Mouse (Mus musculus) forebrain, embryonic 14.5 days (tissue): ENCODE results near the gene Prkn. TPM values are rescaled to one million over a fixed set of nuclear protein-coding genes. Genes with fewer than 3 reads are reported as not detected.

ENCODE experiments used
- ATAC-seq: fragments of 200-750 bp; cut with Nextera tagmentation; 2 replicates; pipeline ENCODE4 v1.8.0; 2017; ENCODE audit warnings: mild to moderate bottlenecking, moderate library complexity
- DNase-seq: peaks from one replicate; pipeline ENCODE4 v3.0.0-alpha.2; 2015; ENCODE audit warnings: low spot score
- H3K27ac ChIP-seq: fragments of 300-500 bp; sonication (generic); 2 replicates; pipeline ENCODE4 v1.5.1; 2014; ENCODE audit warnings: low read depth, mild to moderate bottlenecking, control low read depth, low read length, moderate library complexity
- H3K27me3 ChIP-seq: fragments of 300-500 bp; sonication (generic); replicated peaks from 2 replicates; pipeline ENCODE4 v1.6.1; 2014; ENCODE audit warnings: low read length, control low read depth, mixed read lengths; ENCODE audit not compliant: control insufficient read depth, insufficient read depth
- H3K36me3 ChIP-seq: fragments of 300-500 bp; sonication (generic); 2 replicates; pipeline ENCODE4 v1.6.1; 2014; ENCODE audit warnings: low read length, control low read depth; ENCODE audit not compliant: control insufficient read depth, insufficient read depth
- H3K4me1 ChIP-seq: fragments of 300-500 bp; sonication (generic); 2 replicates; pipeline ENCODE4 v1.6.1; 2014; ENCODE audit warnings: antibody characterized with exemption, low read length, control low read depth; ENCODE audit not compliant: control insufficient read depth, insufficient read depth
- H3K4me2 ChIP-seq: fragments of 300-500 bp; sonication (generic); 2 replicates; pipeline ENCODE4 v1.6.1; 2014; ENCODE audit warnings: mild to moderate bottlenecking, control low read depth, low read length
- H3K4me3 ChIP-seq: fragments of 300-500 bp; sonication (generic); 2 replicates; pipeline ENCODE4 v1.5.1; 2014; ENCODE audit warnings: low read depth, low read length, control low read depth
- H3K9ac ChIP-seq: fragments of 300-500 bp; sonication (generic); 2 replicates; pipeline ENCODE4 v1.6.1; 2014; ENCODE audit warnings: mild to moderate bottlenecking, low read length, control low read depth, moderate library complexity
- H3K9me3 ChIP-seq: fragments of 300-500 bp; sonication (generic); replicated peaks from 2 replicates; pipeline ENCODE4 v1.6.1; 2016; ENCODE audit warnings: low read length, control low read depth, mixed read lengths; ENCODE audit not compliant: control insufficient read depth
- WGBS: fragments of 180-500 bp; shearing (Covaris S2); extraction: QIAGEN DNeasy Blood & Tissue Kit; methylation state at CpG from one replicate; pipeline ENCODE4 v1.1.7; 2014; 5-methylcytosine and 5-hydroxymethylcytosine counted together
- polyA plus RNA-seq: library from polyadenylated mRNA; unstranded; fragments of >200 nt; fragmentation: Nextera tagmentation; extraction: Ambion mirVana; gene quantifications from 2 replicates; pipeline ENCODE4 v1.2.1, GENCODE M21; 2014

Gene Prkn
- polyA plus RNA-seq, 1 experiment from 2014 or later = 1.6 TPM

DNA sequence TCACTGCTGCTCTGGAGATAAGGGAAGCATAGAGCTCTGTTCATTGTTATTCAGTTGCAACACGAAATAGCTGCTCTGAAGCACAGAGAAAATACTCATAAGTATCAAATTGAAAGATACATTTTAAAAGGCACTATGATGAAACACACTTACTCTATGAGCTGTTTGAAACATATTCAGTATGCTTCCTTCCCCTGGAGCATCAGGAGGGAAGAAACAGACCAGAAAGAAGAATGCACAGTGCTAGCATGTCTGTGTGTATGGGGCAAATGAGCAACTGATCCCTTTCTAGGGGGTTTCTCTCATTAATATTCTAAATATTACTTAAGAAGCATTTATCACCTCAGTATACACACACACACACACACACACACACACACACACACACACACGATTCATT lies 107.4 kb downstream of the Prkn start:
- Histone ChIP-seq H3K4me1 (no peaks in the 10 kb centered on the region), H3K9me3 (no peaks in the 10 kb centered on the region), H3K27ac (no peak overlapping the region), H3K4me3 (no peak overlapping the region), H3K27me3 (no peaks in the 10 kb centered on the region), H3K9ac (no peak overlapping the region), H3K4me2 (no peak overlapping the region), H3K36me3 (no peaks in the 10 kb centered on the region)
- ATAC-seq = no peak
- WGBS = 87% methylated on average over 2 of the region's 2 CpGs
- no peak for DNase-seq

- H3K9ac ChIP-seq = no peak overlapping the region
- H3K4me2 ChIP-seq = no peak overlapping the region
- DNase-seq (peak; percentile 41), ATAC-seq (0 out of 2 replicates have a peak, but pooled peaks have one; percentile 32)
- no peaks in the 10 kb centered on the region for H3K27me3 ChIP-seq
- no peak overlapping the region for H3K4me3 ChIP-seq
- H3K9me3 ChIP-seq = no peaks in the 10 kb centered on the region
- no peaks in the 10 kb centered on the region for H3K36me3 ChIP-seq
- 0 out of 2 replicates have a peak overlapping the region, but pooled peaks have one; percentile 6 for H3K27ac ChIP-seq
- no peaks in the 10 kb centered on the region for H3K4me1 ChIP-seq
- whole genome bisulfite sequencing = 27% methylated on average over 10 of the region's 10 CpGs
Observed at GRCm38 (mm10) chr17:10959066-10959864, 119.1 kb downstream of the Prkn start.

GRCm38 (mm10) chr17:10962151-10962550 lies 122.0 kb downstream of the Prkn start:
- H3K36me3 ChIP-seq = no peaks in the 10 kb centered on the region
- ATAC-seq (no peak), DNase-seq (no peak)
- no peak overlapping the region for H3K4me3 ChIP-seq
- no peak overlapping the region for H3K9ac ChIP-seq
- no peaks in the 10 kb centered on the region for H3K27me3 ChIP-seq
- H3K27ac ChIP-seq = no peak overlapping the region
- WGBS = 91% methylated on average over 5 of the region's 5 CpGs
- H3K4me2 ChIP-seq = no peak overlapping the region
- no peaks in the 10 kb centered on the region for H3K4me1 ChIP-seq
- H3K9me3 ChIP-seq = no peaks in the 10 kb centered on the region

DNA sequence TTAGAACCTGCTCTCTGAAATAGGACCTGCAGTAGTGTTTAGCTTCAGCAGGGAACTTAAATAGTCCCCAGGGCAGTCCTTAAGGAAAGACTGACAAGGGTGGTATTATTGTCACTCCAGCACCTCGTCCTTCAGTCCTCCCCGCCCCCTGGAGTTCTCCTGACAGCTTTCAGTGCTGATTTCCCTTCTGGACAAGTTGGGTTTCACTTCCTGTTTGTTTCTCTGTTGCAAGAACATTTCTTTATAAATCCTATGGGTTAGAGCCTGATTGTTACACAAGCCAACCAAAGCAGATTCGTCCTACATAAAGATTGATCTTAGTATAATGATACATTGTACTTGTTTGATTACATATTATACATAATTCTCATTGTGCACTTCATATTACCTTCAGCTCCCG lies 142.0 kb downstream of the Prkn start:
- Histone ChIP-seq H3K27me3 (no peaks in the 10 kb centered on the region), H3K9ac (no peak overlapping the region), H3K4me3 (no peak overlapping the region), H3K4me1 (peaks cover 3% of the 10 kb centered on the region), H3K27ac (no peak overlapping the region), H3K9me3 (no peaks in the 10 kb centered on the region), H3K4me2 (no peak overlapping the region), H3K36me3 (no peaks in the 10 kb centered on the region)
- no peak for ATAC-seq
- no peak for DNase-seq
- 71% methylated on average over 4 of the region's 4 CpGs for WGBS

GRCm38 (mm10) chr17:10987040-10987439 lies 146.9 kb downstream of the Prkn start:
- Histone ChIP-seq H3K27ac (no peak overlapping the region), H3K36me3 (no peaks in the 10 kb centered on the region), H3K4me1 (no peaks in the 10 kb centered on the region; the same call in 1 of the 2 replicates), H3K9ac (no peak overlapping the region), H3K4me2 (no peak overlapping the region), H3K4me3 (no peak overlapping the region), H3K9me3 (no peaks in the 10 kb centered on the region), H3K27me3 (no peaks in the 10 kb centered on the region)
- DNase-seq (peak; percentile 57), ATAC-seq (no peak)
- 63% methylated on average over 4 of the region's 4 CpGs for WGBS

- Histone ChIP-seq H3K4me1 (no peaks in the 10 kb centered on the region), H3K36me3 (no peaks in the 10 kb centered on the region), H3K9me3 (no peaks in the 10 kb centered on the region), H3K27ac (no peak overlapping the region), H3K4me2 (no peak overlapping the region), H3K27me3 (no peaks in the 10 kb centered on the region), H3K4me3 (no peak overlapping the region), H3K9ac (no peak overlapping the region)
- WGBS = 60% methylated on average over 5 of the region's 5 CpGs
- ATAC-seq (no peak), DNase-seq (no peak)
Observed at GRCm38 (mm10) chr17:10997291-10997690, 157.1 kb downstream of the Prkn start.

DNA sequence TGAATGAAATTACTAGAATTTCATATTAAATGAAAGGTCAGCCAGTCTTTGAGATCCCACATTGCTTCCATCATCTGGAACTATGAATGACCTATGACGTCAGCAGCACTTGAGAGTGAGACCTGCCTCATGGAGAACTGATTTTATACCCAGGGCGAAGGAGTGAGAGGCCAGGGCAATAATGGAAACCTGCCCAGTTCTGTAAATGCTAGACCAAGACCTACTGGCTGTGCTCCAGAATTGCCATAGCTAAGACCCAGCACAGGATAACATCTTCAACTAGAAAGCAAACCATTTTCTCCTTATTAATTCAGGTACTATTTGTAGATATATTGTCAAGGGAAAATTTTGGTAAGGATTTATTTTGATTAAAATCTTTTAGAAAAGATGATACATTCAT lies 183.2 kb downstream of the Prkn start:
- no peaks in the 10 kb centered on the region for H3K36me3 ChIP-seq
- no peak overlapping the region for H3K9ac ChIP-seq
- no peaks in the 10 kb centered on the region for H3K4me1 ChIP-seq
- H3K4me3 ChIP-seq = no peak overlapping the region
- DNase-seq (no peak), ATAC-seq (no peak)
- no peaks in the 10 kb centered on the region for H3K27me3 ChIP-seq
- WGBS = 82% methylated on average over 2 of the region's 2 CpGs
- H3K9me3 ChIP-seq = no peaks in the 10 kb centered on the region
- no peak overlapping the region for H3K4me2 ChIP-seq
- H3K27ac ChIP-seq = no peak overlapping the region

DNA sequence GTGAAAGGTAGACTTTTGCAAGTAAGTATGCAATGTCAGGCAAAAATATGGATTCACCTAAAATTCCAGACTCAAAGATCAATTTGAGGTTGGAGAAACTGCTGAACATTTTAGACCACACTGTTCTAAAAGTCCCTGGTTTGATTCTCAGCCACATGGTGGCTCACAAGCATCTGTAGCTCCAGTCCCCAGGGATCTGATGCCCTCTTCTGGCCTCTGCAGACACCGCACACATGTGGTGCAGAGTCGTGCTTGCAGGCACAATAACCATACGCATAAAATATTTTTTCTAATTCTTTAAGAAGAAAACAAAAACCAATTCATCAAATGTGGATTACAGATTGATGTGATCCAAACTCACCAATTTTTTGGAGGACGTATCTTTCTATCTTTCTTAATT lies 189.2 kb downstream of the Prkn start:
- H3K36me3 ChIP-seq = no peaks in the 10 kb centered on the region
- 95% methylated on average over 4 of the region's 4 CpGs for WGBS
- ATAC-seq = no peak
- no peak overlapping the region for H3K4me2 ChIP-seq
- H3K4me1 ChIP-seq = no peaks in the 10 kb centered on the region
- no peaks in the 10 kb centered on the region for H3K9me3 ChIP-seq
- no peak overlapping the region for H3K9ac ChIP-seq
- no peak overlapping the region for H3K27ac ChIP-seq
- H3K4me3 ChIP-seq = no peak overlapping the region
- no peak for DNase-seq
- no peaks in the 10 kb centered on the region for H3K27me3 ChIP-seq

- Histone ChIP-seq H3K27me3 (no peaks in the 10 kb centered on the region), H3K4me2 (no peak overlapping the region), H3K36me3 (no peaks in the 10 kb centered on the region), H3K4me3 (no peak overlapping the region), H3K27ac (no peak overlapping the region), H3K4me1 (no peaks in the 10 kb centered on the region), H3K9ac (no peak overlapping the region), H3K9me3 (no peaks in the 10 kb centered on the region)
- whole genome bisulfite sequencing = 72% methylated on average over 4 of the region's 4 CpGs
- ATAC-seq (no peak), DNase-seq (no peak)
Observed at GRCm38 (mm10) chr17:11030936-11031335, 190.8 kb downstream of the Prkn start.
